Mouse (Mus musculus) hematopoietic stem cell, adult 5-6 weeks (primary cell): ENCODE data around the gene Gnao1. TPM values are rescaled to one million over a fixed set of nuclear protein-coding genes. Genes with fewer than 3 reads are reported as not detected.

Experiments
- ATAC-seq, 2 experiments: fragments of 125-278 bp in 1 of 2; replicated peaks in 1 of 2; 2 replicates each; pipeline ENCODE4 v1.8.0; 2016 to 2017; ENCODE audit warnings: inconsistent platforms in 2 of 2, mild to moderate bottlenecking in 2 of 2, moderate number of reproducible peaks in 2 of 2, low read depth in 1 of 2, moderate TSS enrichment in 1 of 2; ENCODE audit not compliant: low FRiP score in 2 of 2, poor library complexity in 2 of 2, severe bottlenecking in 2 of 2, insufficient read depth in 1 of 2, low TSS enrichment in 1 of 2
- total RNA-seq: library from RNA; stranded (forward); fragments of 172-1452, 232-1000 nt; gene quantifications from 2 replicates; pipeline ENCODE4 v1.2.3, GENCODE M21; 2017

Gene Gnao1
- total RNA-seq: not detected in 2 replicates

DNA sequence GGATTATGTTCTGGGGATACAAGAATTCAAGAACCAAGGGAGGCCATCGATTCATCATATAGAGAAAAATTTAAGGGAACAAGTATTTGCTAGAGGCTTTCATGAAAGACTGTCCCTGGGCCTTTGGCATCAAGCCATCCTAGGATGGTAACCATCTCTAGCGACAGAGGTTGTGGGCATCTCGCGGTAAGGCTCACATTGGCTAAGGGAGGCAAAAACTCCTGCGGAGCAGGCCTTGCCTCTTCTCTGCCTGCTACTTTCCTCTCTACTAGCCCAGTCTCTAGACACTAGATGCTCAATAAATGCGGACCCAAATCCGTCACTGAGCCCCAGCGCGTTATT lies at the start of gene Gnao1:
TSS of gene Gnao1 (plus strand) at position 281 of the 342 bp plus-strand sequence.
- peak in 1 of 2 experiments; percentile 9; a peak in 1 of 4 replicates for ATAC-seq

GRCm38 (mm10) chr8:93777605-93778004 lies 32.2 kb upstream of the Gnao1 start:
- no peak for ATAC-seq

DNA sequence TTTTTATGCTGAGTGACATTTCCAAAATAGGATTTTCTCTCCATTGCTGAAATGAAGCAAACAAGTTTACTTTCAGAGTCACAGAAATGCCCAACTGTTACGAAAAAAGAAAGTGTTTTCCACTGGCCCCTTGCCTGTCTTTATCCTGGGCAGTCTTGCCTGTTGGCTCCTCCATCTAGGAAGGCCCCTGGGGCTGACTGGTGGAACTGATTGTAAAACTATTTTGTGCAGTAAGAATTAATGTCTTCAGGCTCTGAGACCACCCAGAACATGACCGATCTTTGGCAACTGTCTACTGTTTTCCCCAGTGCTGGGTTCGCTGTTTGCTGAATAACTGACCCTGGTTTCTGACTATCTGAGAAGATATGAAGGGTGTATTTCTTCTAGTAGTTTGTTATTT lies 540 bp upstream of the Gnao1 start:
- ATAC-seq: no peak

GRCm38 (mm10) chr8:93810028-93810858 lies 477 bp downstream of the Gnao1 start:
- peak; percentile 34 to 46; a peak in 2 of 4 replicates for ATAC-seq

GRCm38 (mm10) chr8:93810859-93811602 lies 1.3 kb downstream of the Gnao1 start:
- no peak for ATAC-seq

GRCm38 (mm10) chr8:93811719-93812475 lies 2.1 kb downstream of the Gnao1 start:
- no peak for ATAC-seq

DNA sequence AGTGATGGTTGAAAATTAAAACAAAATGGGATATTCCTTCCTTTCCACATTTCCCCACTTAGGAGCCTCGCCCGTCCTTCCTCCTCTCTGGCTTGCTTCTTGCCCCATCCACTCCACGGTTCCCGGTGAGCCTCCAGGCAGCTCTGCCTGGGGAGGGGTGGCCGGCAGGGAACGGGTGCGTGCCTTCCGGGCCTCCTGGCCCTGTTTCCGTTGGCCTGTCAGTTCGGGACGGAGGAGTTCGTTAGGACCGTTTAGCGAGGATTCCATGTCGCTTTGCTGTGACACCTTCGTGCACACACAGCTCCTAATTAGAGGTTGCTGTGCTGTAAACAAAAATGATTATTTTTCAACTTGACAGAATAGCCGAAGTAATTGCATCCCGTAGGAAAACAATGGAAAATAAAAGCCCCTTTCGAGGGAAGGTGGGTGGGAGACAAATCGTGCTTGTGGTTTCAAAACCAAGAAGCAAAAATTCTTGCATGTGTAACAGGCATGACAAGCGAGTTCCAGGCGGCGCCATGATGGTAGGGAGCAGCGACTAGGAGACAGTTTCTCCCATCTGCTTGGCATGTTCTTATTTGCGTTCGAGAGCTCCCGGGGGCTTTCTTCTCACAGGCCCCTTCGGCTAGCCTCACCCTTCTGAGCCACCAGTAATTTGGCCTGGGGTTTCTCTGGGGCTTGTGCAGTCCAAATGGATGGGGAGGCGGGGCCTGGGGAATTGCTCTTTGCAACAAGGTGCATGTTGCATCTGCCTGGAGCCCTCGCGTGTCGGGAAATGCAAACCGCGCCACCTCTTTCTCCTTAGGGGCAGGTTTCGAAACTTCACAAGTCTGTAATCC lies 3.0 kb downstream of the Gnao1 start:
- ATAC-seq: no peak

DNA sequence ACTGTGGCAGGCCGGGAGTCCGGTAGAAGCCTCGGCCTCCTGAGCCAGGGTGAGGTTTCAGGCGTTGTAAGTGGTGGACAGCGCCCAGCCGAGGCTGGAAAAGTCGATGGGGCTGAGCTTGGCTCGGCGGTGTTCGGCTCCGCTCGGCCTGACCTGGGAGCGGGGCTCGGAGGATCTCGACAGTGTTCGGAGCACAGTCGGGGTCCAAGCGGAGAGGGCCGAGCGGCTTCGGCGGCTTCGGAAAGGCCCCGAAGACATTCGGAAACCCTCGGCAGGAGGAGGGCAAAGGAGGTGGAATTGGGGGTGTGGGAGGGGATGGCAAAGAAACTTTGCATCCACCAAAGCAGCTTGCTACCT lies 3.6 kb downstream of the Gnao1 start:
- peak; percentile 82 for ATAC-seq

DNA sequence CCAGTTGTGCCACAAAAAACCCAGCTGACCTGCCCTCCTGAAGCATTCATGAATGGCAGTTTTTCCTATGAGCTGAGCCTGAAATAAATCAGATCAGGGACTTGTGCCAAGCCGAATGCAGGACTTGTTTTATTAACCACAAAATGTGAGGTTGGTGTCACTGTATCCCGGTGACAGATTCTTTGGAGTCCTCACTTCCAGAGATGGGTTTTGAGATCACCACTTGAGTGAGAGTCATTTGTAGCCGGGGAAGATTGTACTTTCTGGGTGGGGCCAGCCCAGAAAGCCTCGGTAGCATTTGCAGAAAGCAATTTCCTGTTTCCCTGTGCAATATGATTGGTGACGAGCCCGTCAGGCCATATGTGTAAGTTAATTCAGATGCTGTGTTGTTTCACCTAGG lies 4.5 kb downstream of the Gnao1 start:
- ATAC-seq: no peak

DNA sequence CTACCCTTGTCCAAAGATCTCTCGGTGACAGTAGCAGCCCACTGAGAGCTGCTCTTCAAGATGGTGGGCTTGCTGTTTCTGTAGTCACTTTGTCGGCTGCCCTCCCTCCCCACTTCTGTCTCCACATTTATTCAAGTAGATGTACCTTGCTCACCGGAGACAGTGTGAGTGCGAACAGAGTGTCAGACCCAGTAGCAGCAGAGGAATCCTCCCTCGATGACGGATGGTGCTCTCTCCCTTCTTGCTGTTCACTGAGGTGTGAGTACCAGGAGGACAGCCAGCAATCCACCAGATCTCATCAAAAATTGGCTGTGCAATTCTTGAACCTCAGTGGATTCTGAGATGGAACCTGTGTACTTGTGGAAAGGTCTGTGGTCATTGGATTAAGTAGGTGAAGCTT lies 6.5 kb downstream of the Gnao1 start:
- no peak for ATAC-seq

DNA sequence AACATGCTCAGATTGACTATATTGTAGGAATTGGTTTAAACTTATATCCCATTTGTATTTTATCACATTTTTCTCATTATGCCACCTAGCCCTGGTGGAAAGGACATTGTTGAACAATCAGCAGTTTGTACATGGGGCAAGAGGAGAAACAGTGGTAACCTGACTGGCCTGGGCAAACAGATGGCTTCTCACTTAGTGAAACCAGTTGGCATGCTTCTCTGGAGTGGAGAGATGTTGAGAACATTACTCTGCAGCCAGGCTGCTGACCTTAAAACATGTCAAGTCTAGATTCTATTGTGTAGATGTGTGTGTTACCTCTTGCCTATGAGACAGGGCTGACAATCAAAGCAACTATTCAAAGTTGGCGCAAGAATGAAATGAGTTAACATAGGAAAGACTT lies 7.6 kb downstream of the Gnao1 start:
- ATAC-seq: no peak

- no peak for ATAC-seq
Observed at GRCm38 (mm10) chr8:93819929-93820328, 10.2 kb downstream of the Gnao1 start.

- no peak for ATAC-seq
Observed at GRCm38 (mm10) chr8:93821327-93821726, 11.6 kb downstream of the Gnao1 start.

DNA sequence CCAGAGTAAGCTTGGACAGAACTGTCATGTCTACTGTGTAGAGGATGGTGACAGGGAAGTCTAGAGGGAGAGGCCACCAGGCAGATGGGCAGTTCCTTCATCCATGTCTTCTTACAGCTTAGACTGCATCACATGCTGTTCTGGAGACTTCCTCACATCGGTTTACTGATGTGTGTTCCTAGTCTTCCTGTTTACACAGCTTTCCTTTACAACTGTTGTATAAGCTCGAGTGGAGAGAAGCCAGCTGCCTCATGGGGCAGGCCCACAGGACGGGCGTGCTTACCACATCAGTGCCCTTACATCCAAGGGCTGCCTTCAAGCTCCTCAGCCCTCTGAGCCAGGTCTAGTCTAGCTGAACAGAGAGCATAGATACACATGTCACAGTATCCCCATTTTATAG lies 15.6 kb downstream of the Gnao1 start:
- ATAC-seq: no peak

DNA sequence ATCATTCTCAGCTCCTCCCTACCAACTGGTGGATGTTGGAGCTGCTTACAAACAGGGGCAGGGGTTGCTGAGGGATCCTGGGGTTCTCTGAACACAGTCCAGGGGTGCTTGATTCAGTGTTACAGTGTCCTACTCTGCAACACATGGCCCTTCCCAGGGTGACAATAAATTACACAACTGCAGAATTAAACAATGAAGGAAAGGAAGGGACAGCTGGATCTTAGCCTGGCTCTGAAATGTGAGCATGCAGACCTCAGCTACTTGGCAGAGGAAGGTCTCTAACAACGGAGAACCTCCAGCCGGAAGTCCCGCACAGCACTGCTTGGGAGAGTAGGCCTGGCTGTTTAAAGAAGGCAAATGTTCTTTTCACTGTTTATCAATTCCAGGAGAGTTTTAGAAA lies 20.9 kb downstream of the Gnao1 start:
- no peak for ATAC-seq

DNA sequence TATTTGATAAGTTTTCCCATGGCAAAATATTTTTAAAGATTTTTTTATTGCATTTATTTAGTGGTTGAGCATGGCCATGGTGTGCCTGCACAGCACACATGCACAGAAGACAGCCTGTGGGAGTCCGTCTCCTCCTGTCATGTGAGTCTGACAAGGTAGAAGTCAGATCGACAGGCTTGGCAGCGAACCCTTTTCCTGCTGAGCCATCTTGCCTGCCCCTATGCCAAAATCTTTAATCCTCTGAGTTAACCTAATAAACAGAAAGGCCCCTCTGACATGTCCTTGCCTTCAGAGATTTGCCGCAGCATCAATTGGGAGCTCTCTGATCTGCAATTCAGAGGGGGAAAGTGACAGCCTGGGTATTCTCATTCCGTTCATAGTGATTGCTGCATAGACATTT lies 26.0 kb downstream of the Gnao1 start:
- ATAC-seq: no peak

- ATAC-seq: no peak
Observed at GRCm38 (mm10) chr8:93839113-93839512, 29.3 kb downstream of the Gnao1 start.
